Mouse (Mus musculus) embryo, embryonic 10 days (tissue): ENCODE measurements around the gene Dnm3.

Source experiments
- DNase-seq: peaks from one replicate; pipeline ENCODE4 v3.0.0-alpha.2; 2015; ENCODE audit warnings: low spot score

Dnm3 gene

DNA sequence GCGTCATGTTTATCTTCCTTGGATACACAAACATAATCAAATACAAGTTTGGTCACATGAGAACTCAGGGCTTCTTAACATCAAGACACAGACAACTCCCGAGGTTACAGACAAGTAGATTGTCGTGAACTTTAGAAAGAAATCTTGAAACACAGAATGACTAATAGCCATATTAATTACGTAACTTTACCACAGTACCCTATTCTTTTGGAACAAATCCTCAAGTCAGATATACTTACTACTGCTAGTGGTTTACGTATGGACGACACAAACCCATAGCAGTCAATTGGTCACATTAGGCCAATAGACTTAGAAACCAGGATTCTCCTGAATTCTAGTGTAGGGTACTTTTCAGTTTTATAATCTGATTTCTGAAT lies 459.2 kb downstream of the Dnm3 start:
- no peak for DNase-seq

- DNase-seq: no peak
These were observed 459.7 kb downstream of the Dnm3 start for GRCm38 (mm10) chr1:162017975-162018600.

GRCm38 (mm10) chr1:162016982-162017381 lies 460.9 kb downstream of the Dnm3 start:
- peak; percentile 79 for DNase-seq

DNA sequence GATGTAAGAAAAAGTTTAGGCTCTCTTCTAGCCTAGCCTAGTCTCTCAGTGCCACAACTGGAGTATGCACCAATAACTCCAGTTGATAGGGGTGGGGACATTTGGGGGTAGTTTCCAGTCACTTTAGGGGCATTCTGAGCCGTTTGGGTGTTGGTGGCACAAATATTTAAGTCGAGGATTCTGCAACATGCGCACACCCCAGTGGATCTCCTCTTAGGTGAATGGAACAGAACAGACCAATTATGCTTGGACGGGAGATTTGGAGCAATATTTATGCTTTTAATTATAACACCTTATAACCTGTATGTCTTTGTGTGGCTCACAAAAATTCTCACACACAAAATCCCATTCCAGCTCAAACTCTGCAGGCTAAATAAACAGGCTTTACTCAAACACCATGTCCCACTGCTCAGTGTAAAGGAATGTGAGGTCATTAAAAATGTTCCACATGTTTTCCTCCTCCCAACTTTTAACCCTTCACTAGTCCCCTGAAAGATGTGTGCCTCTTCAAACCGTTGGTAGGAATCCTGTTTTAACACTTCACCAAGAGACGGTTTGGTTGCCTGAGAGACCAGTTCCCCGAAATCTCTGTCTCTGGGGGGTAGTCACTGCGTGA lies 462.5 kb downstream of the Dnm3 start:
- DNase-seq: peak; percentile 54

DNA sequence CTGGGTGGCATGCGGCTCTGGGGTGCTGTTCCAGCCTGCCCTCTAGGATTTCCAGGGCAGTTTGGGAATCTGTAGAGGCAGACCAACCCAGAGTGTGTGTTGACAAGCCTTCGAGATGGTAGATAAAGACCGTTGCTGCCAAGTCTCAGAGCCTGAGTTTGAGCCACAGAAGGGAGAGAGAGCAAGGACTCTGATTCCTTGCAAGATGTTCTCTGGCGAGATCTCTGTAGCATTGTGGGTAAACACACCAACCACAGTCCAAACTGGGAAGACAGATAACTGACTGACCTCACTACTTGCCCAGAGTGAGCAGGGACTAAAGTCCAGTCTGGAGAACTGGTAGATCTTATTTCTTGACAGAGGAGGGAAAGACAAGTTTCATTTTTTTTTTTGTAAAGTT lies 464.3 kb downstream of the Dnm3 start:
- DNase-seq: no peak

GRCm38 (mm10) chr1:162011523-162012245 lies 466.1 kb downstream of the Dnm3 start:
- DNase-seq: no peak

DNA sequence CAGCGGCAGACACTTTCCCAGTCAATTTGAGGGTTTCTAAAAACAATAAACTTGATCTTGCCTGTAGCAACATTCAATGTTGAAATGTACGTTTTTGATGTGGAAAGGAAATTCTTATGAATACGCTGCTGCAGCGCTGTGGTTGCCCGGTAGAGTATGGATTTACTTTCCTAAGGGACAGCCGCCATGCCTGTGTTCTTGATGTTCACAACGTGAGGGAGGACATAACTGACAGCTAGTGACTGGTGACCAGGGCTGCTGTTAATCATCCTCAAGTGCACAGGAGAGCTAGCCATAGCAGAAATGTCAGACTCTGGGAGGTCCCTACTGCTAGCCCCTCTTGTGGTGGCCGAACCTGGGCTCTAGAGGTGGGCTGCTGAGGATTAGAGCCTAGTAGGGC lies 468.7 kb downstream of the Dnm3 start:
- peak; percentile 45 for DNase-seq

- DNase-seq: peak; percentile 39
These were observed 469.2 kb downstream of the Dnm3 start for GRCm38 (mm10) chr1:162008631-162009067.

DNA sequence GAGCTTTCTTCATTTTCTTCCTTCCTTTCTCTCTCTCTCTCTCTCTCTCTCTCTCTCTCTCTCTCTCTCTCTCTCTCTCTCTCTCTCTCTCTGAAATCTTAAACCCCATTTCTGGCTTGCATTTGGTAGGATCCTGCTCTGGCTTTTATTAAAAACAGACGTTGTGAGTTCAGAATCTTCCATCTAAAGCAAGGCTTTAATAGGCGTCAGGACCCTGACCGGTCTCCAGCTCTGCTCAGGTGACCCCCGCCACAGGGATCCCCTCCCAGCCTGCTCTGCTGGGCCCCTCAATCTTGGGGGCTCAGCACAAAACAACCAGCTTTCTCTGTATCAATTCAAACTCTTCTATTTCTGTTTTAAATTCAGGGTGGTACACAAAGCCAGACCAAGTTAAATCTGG lies 469.6 kb downstream of the Dnm3 start:
- no peak for DNase-seq

DNA sequence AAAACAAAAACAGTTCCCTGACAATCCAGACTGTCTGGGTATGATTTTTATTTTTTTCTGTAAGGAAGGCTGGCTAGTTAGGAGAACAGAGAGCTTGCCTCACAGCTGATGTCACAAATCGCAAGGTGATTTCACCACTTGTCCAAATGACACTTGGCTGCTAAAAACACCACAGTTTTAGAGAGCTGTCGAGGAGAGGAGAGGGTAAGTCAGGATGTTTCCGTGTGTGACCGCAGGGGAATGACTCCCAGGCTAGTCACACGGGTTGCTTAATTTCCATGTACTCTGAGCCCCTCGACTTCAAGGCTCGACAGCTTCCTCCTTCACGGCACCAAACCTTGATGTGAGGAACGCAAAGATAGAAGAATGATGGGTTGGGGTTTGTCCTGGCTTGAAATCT lies 471.7 kb downstream of the Dnm3 start:
- DNase-seq: no peak

DNA sequence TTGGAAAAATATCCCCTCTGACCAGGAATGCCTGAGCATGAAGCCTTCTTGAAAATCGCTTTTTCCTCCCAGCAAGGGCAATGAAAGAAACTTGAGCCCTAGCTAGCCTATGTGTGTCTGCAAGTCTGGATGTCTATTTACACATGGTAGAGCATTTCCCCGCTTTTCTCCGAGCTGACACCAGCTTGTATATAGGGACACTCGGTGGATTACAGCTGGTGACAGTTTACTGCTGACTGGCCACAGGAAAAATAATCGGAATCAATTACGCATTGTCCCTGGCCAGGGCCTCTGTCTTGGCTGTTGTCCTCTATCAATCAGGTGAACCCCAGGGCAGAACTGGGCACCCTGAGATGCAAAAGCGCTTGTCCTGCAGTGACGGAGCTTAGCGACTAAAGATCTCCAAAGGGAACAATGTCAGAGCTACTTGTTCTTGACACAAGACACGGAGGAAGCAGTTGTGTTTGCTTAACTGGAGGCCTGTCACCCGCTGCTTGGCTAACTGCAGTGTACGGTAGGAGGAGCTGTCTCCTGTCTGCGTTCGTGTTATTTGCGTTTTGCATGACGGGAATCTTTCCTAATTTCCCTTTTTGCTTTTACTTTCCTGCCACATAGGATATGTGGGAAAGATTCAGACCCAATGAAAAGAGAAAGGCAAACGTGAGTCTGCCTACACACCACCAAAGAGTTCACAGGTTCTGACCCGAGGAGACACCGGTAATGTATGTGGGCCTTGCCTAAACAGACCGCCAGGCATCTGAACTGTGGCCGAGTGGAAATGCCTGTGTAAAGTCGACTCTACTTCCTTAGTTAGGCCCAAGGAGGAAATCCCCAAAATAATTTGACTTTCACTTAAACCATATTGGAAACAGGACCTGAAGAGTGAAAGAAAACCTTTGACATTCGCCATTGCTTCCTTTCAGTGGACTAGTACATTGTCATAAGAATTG lies 472.7 kb downstream of the Dnm3 start:
- peak; percentile 77 for DNase-seq

GRCm38 (mm10) chr1:162004518-162004780 lies 473.4 kb downstream of the Dnm3 start:
- DNase-seq: no peak

DNA sequence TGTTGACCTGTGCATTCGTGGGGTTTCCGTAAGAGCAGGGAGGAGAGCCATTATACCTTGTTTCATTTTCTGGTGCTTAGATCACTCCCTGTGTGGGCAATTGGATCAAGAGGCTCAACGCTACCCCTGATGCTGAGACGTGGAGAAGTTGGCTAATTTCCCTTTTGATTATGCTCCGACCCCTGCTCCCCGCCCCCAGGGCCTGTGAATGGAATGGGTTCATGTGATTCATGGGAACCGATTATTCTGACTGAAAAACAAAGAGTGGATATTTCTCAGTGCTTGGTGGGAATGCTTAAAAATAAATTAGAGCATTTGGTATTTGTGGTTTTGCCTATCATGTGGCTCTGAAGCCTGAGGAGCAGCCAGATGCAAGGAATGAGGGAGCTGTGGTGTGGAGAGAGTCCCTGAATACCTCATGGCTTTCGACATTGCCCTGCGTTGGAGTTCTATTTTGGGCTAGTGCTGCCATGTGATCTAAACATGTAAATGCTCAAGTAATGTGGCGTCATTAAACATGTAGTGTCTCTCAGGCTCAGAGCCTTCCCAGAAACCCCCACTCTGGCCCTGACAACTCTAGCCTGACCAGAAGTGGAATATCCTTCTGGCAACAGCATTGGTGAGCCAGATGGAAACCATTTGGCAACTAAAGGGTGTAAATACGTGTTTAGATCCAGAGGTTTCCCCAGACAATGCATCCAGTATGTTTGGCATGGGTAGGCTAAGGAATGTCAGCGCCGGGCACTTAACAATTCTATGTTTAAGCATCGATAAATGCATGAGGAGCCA lies 473.9 kb downstream of the Dnm3 start:
- DNase-seq: no peak

DNA sequence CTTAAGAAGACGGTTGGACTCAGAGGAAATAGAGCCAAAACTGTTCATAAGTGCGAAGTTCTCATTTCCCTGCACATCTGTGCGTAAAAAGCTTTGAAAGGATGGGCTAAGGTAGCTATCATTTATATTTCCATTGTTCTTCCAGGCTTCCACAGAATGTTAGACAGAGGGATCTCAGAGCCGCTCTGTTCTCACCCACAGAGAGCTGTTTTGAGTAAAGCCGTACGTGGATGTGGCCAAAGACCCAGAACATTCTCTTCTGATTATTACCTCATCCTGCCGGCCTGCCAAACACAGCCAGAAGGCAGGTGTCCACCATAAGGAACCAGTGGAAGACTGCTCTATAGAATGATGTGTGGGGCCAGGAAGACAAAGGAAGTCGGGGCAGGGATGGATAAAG lies 476.5 kb downstream of the Dnm3 start:
- no peak for DNase-seq

DNA sequence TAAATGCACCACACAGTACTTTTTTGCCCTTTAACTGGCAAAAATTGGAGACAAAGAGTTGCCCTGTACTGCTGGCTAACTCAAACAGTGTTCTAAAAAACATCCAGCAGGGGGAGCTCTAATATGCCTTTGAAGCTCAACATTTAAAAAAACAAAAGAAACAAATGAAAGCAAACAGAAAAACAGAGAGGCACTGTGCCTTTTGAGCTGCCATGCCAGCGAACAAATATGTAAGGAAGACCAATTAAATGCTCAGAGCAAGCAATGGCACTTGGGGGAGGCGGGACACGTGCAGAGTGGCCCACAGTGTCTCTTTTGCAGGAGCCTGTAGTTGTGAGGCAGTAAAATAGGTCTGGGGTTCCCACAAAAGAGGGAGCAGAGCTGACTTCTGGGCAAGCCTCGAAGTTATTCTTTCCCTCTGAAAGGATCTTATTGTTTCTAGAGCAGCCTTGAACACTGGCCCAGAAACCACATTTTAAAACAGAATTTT lies 477.9 kb downstream of the Dnm3 start:
- DNase-seq: peak; percentile 86

- no peak for DNase-seq
These were observed 478.5 kb downstream of the Dnm3 start for GRCm38 (mm10) chr1:161999338-161999737.

- no peak for DNase-seq
These were observed 479.1 kb downstream of the Dnm3 start for GRCm38 (mm10) chr1:161998781-161999180.

- no peak for DNase-seq
These were observed 485.4 kb downstream of the Dnm3 start for GRCm38 (mm10) chr1:161992389-161992788.

DNA sequence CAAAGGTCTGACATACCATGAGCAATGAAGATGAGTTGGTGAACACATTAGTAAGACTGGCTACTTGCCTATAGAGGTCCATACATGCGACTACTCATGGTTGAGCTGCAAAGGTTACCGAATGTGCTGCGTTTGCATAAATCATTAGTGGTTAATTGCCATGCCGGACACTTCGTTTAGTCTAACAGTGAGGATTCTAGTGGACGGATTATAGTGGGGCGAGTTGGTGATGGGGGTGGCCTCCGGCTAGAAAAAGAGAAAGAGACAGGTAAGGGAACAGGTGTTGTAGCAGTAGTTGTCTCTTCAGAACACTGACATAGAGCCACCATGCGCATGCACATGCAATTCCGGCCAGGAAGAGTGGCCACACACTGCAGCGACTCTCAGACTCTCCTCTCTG lies 486.0 kb downstream of the Dnm3 start:
- no peak for DNase-seq

DNA sequence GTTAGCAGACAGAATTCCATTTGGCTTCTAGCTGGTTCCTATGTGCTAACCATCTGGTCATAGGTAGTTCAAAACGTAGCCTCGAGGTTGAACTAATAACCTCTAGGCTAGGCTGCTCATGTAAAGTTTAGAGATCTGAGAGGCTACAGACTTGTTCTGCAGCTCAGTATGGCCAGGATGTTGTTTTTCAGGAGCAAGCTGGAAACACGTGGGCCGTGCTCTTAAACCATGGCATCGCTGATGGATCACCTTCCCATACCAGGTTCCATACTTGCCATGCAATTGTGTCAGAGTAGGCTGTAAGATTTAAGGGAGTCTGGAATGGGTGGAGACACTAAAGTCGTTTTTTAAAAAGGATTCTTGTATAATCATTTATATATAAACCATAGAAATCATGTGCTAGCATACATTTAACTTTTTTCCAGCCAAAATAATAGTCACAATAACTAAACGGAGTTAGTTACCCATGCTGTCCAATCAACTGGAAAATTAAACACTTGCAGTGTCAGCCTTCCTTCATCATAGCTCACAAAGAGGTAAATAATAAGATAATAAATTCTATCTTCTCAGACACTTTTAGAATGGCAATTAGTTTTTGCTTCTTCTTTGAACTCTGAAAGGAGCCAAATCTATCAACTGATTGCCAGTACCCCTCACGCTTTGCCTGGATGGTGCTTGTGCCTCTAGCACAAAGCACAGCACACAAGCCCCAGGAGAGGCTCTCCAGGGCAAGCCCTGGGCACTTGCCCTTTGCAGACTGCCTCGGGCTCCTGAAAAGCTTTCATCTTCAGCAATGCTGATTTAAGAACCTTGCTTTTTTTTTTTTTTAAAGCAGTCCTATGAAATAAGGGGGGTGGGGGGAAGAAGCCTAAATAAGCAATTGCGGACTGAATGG lies 486.9 kb downstream of the Dnm3 start:
- peak; percentile 40 for DNase-seq
